Mouse (Mus musculus): ENCODE results near the gene Rap2c.

- TF ChIP-seq POLR2A (IDR thresholded peaks at IDR 0.05; ENCODE audit: control insufficient read depth, extremely low read depth, insufficient read depth, low read length, poor library complexity) (no peak), CTCF (IDR thresholded peaks at IDR 0.05; ENCODE audit: borderline replicate concordance, control insufficient read depth, extremely low read depth, insufficient read depth, low read length, poor library complexity) (no peak)
These were observed 48.0 kb upstream of the Rap2c start for GRCm38 (mm10) chrX:51065773-51066172.

Data from thymus, adult 2 months (tissue).